Mouse (Mus musculus): Measurements from ENCODE around the gene Fbxo7.

GRCm38 (mm10) chr10:86057712-86058111, 35.9 kb downstream of the Fbxo7 start:
- TF ChIP-seq CTCF (IDR thresholded peaks at IDR 0.05; ENCODE audit: low read depth), result no peak
- TF ChIP-seq EP300 (IDR thresholded peaks at IDR 0.05; ENCODE audit: low read depth), result no peak
